Mouse (Mus musculus) NIH3T3 (cell line): Measurements from ENCODE around the gene Plpp7.

Source experiments
- DNase-seq: peaks from one replicate; pipeline ENCODE4 v3.0.0-alpha.2; 2012; ENCODE audit warnings: low read depth

Plpp7 gene

GRCm38 (mm10) chr2:32141602-32142001 lies 46.3 kb downstream of the Plpp7 start:
- no peak for DNase-seq

GRCm38 (mm10) chr2:32142368-32142767 lies 47.0 kb downstream of the Plpp7 start:
- no peak for DNase-seq

- no peak for DNase-seq
Observed at GRCm38 (mm10) chr2:32144633-32145032, 49.3 kb downstream of the Plpp7 start.

GRCm38 (mm10) chr2:32146617-32147162 lies 51.4 kb downstream of the Plpp7 start:
- DNase-seq = peak; percentile 42

GRCm38 (mm10) chr2:32150135-32150534 lies 54.8 kb downstream of the Plpp7 start:
- DNase-seq = no peak

GRCm38 (mm10) chr2:32150562-32150923 lies 55.2 kb downstream of the Plpp7 start:
- DNase-seq = no peak

GRCm38 (mm10) chr2:32150924-32151659 lies 55.8 kb downstream of the Plpp7 start, which contains the start of gene Prrc2b:
Prrc2b (plus strand) TSS chr2:32151082.
- DNase-seq = peak; percentile 81

GRCm38 (mm10) chr2:32151660-32152366 lies 56.5 kb downstream of the Plpp7 start:
- DNase-seq = peak; percentile 60

- DNase-seq = no peak
Observed at GRCm38 (mm10) chr2:32152367-32153034, 57.2 kb downstream of the Plpp7 start.

GRCm38 (mm10) chr2:32153041-32153790 lies 57.9 kb downstream of the Plpp7 start:
- DNase-seq = peak; percentile 67

- no peak for DNase-seq
Observed at GRCm38 (mm10) chr2:32153791-32154119, 58.4 kb downstream of the Plpp7 start.

- no peak for DNase-seq
Observed at GRCm38 (mm10) chr2:32154334-32154997, 59.1 kb downstream of the Plpp7 start.

- no peak for DNase-seq
Observed at GRCm38 (mm10) chr2:32154998-32155541, 59.7 kb downstream of the Plpp7 start.

- DNase-seq = no peak
Observed at GRCm38 (mm10) chr2:32155614-32156013, 60.3 kb downstream of the Plpp7 start.

GRCm38 (mm10) chr2:32156645-32157044 lies 61.3 kb downstream of the Plpp7 start:
- DNase-seq = no peak

- DNase-seq = no peak
Observed at GRCm38 (mm10) chr2:32157328-32157727, 62.0 kb downstream of the Plpp7 start.

GRCm38 (mm10) chr2:32158616-32159239 lies 63.4 kb downstream of the Plpp7 start:
- no peak for DNase-seq
